Mouse (Mus musculus): Measurements from ENCODE around the gene Eya3.
"Not testable (repeated sequence)": the region's sequence is repeated elsewhere in the genome, so short reads cannot be mapped to it uniquely, and the experiment has no call there.

Gene Eya3

DNA sequence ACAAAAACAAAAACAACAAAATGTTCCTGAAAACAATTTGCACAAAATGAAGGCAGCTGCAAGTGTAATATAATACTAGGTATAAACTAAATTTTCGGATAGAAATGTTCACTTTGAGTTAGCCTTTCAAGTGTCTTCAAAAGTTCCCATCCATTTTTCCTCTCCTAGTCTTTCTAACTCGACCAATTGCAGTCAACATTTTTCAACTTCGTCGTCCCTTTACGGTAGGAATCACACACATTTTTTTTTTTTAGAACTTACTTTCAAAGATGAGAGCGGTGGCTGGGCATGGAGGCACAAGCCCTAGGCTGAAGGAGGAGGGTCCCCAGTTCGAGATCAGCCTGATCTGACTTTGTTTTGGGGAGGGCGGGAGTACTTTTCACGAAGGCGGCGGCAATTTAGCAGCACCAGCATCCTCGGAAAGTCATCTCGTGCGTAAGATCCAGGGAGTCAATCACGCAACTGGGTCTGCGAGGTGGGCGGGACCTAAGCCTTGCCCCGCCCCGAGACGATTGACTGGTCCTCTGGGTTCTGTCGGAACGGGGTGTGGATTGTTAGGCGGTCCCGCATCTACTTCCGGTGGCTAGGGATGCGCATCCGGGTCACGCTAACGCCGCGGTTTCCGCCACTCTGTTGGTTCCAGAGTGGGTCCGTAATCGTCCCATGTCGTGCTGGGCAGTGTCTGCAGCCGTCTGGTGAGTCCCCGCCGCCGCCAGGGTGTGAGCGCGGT, at the start of gene Eya3:
Gene Eya3 (plus strand): TSS at position 527 of the 730 bp plus-strand sequence.
- peak; percentile 93 for DNase-seq (ENCODE audit: low read depth)

GRCm38 (mm10) chr4:132590642-132591041, 48.1 kb upstream of the Eya3 start:
- DNase-seq (ENCODE audit: low read depth) = no peak

DNA sequence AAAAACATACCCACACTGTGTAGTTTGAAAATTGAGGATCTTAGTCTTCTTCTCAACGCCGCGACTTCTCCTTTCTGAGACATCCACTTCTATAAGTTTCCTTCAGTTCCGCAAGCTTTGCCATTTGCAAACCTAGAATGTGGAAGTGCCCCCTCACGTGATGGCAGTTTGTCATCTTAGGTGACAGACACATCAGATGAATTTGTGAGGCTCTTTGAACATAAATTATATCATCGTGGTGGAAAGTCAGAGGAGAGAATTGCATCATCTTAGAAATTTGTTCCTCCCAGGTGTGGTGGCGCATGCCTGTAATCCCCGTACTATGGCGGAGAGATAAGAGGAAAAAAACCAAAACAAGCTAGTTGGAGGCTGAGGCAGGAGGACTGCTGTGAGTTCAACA, 45.8 kb upstream of the Eya3 start:
- DNase-seq (ENCODE audit: low read depth) = no peak

DNA sequence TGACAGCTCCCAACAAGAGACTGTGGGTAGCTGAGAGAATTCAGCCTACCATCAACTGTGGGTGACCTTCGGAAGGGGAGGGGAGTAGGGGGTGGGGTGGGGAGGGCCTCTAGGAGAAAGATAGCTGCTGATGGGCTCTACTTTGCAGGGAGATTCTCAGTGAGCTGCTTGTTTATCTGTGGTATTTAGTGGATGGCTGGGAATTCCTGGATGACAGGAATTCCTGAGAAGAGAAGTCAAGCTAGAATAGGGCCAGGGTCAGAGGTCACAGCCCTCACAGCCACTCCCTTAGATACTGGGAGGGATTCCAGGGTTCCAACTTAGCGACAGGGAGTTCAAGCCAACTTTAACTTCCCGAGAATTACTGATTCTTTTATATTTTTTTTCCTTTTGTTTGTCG, 44.6 kb upstream of the Eya3 start:
- DNase-seq (ENCODE audit: low read depth) = no peak

- no peak for DNase-seq (ENCODE audit: low read depth)
Measured at GRCm38 (mm10) chr4:132598861-132599260, 39.9 kb upstream of the Eya3 start.

- no peak for DNase-seq (ENCODE audit: low read depth)
Measured at GRCm38 (mm10) chr4:132599764-132600163, 39.0 kb upstream of the Eya3 start.

GRCm38 (mm10) chr4:132600465-132600864, 38.3 kb upstream of the Eya3 start:
- DNase-seq (ENCODE audit: low read depth) = no peak

GRCm38 (mm10) chr4:132601242-132601641, 37.5 kb upstream of the Eya3 start:
- not testable (repeated sequence) for DNase-seq (ENCODE audit: low read depth)

DNA sequence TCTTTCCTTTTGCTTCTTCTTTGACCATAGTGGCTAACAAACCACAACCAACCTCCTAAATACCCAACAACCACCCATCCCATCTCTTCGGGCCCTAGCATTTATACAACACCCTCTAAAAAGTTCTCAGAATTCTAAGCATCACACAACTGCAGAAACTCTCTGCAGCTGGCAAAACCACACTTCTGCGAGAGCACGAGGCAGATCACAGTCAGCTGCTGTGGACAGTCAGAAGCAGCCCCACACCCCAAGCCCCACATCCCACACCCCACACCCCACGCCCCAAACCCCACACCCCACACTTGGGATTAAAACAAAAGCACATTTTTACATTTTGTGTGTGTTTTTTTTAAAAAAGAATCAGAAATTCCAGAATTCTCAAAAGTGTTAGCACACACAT, 35.3 kb upstream of the Eya3 start:
- no peak for DNase-seq (ENCODE audit: low read depth)

- no peak for DNase-seq (ENCODE audit: low read depth)
Measured at GRCm38 (mm10) chr4:132605816-132606215, 33.0 kb upstream of the Eya3 start.

GRCm38 (mm10) chr4:132608147-132608546, 30.6 kb upstream of the Eya3 start:
- DNase-seq (ENCODE audit: low read depth) = no peak

- no peak for DNase-seq (ENCODE audit: low read depth)
Measured at GRCm38 (mm10) chr4:132610301-132610984, 28.3 kb upstream of the Eya3 start.

DNA sequence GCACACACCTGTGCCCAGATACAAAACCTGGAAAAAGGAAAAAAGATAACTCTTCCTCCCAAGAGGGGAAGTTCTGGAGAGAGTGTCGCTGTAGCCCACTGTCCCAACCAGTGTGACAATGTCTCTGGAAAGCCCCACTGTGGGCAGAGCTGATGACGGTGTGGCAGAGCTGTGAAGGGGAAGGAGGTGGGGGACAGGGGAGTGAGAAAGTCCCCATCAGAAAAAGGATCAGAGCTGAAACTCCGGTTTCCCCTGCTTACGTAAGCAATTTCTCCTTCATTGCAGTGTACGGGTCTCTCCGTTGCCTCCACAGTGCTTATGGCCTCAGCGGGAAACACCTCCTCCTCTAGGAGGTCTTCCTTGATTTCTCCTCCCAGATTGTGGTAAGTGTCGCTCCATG, 27.5 kb upstream of the Eya3 start:
- no peak for DNase-seq (ENCODE audit: low read depth)

DNA sequence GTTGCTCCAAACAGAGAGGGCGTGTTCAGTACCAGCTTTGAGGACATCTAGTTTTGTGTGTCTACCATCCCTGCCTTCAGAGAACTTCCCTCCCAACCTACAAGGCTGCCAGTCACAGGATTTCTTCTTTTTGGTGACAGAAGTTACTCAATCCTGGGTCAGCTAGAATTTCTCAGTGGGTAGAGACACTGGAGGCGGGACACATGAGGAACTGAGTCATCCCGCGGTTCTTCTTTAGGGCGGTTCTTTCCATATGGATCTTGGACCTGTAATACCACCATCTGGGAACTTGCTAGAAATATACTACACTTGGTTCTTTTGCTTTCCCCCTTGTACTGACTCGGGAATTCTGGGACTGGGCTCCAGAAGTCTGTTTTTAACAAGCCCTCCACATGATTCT, 20.9 kb upstream of the Eya3 start:
- DNase-seq (ENCODE audit: low read depth) = no peak

DNA sequence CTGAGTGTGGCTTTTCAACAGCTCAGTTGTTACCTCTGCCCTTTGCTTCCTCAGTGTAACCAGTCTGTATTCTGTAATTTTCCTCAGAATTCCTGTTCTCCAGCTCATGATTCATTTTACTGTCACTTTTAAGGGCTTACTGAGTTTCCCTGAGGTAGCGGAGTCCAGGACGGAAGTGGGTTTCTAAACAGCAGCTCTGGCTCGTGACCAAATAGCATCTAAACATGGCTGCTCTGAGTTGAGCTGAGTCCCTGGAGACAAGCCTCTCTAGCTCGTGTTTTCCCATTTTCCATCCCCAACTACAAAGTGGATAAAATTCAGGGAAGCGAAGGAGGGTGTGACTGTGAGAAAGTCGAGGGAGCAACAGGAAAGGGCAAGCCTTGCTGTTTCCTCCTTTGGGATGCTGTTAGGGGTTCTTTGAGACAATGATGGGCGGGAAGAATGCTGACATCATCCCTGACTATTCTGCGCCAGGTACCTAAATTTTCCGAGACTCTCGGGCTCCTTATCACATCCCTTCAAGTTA, 19.9 kb upstream of the Eya3 start:
- DNase-seq (ENCODE audit: low read depth) = no peak

- no peak for DNase-seq (ENCODE audit: low read depth)
Measured at GRCm38 (mm10) chr4:132620134-132620533, 18.7 kb upstream of the Eya3 start.

DNA sequence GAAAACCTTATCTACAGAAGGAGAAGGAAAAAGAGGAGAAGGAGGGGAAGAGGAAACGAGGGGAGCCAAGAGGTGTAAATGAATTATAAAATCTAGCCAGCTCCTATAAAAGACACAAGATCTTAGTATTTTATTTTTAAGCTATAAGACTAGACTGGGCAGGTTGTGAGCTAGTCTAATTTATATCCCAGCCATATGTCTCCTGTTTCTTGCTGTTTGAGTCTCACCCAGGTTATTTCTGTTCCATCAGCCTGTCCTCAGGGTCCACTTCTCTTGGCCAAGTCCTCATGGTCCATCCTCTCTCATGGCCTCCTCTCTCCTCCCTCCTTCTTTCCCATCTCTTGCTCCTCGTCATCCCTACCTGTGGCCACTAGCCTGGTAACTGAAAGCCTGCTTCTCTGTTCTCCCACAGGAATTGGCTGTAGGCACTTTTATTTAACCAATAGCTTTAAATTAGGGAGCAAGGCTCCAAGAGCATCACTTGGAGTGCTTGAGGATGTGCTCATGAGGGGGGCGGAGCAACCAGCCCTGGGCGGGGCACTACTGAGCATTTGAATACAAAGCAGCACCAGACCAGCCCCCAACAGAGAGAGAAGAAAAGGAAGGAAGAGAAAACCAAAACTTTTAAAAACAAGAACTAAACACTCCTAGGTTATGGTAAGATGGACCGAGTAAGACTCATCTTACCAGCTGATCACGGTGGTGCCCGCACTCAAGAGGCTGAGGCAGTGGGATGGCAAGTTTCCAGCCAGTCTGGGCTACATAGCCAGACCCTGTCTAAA, 17.3 kb upstream of the Eya3 start:
- no peak for DNase-seq (ENCODE audit: low read depth)

DNA sequence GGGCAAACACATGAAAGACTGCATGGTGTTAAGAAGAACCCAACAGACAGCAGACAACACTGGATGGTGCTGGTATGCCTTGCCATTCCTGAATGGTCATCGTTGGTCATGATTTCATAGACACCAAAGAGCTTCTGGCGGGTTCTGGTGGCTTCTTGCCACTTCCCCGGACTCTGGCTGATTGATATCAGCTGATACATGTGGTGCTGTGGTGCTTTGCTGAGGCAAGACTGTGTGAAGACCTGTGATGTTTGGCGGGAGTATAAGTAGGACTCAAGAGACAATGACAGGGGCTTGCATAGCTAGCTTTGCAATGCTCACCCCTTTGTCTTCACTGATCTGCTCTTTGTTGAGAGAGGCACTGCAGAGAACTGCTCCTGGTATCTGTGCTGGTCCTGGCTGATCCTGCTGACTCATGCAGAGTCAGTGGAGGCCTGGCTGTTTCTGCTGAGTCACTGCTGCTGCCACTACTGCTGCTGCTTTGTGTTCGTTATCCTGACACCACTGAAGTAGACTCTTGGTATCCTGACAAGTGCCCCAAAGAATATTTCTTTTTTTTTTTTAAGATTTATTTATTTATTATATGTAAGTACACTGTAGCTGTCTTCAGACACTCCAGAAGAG, 14.6 kb upstream of the Eya3 start:
- peak; percentile 24 for DNase-seq (ENCODE audit: low read depth)

GRCm38 (mm10) chr4:132628830-132629229, 10.0 kb upstream of the Eya3 start:
- no peak for DNase-seq (ENCODE audit: low read depth)

DNA sequence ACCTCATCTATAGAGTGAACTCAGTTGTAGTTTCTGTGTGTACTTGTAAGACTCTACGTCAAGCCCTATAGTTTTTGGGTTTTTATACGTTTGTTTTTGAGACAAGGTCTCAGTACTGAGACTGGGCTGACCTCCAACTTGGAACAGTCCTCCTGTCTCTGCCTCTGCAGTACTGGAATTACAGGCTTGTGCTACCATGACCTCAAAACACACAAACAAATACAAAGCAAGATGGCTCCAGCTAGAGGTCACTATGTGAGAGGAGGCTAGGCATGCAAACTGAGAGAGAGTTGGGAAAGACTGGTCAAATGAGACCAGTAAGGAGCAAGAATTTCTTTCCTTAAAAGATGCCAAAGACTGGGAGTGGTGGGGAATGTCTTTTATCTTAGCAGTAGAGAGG, 2.8 kb upstream of the Eya3 start:
- no peak for DNase-seq (ENCODE audit: low read depth)

- DNase-seq (ENCODE audit: low read depth) = no peak
Measured at GRCm38 (mm10) chr4:132636554-132636953, 2.2 kb upstream of the Eya3 start.

GRCm38 (mm10) chr4:132639191-132639713, 465 bp downstream of the Eya3 start:
- DNase-seq (ENCODE audit: low read depth) = no peak

All from fibroblast of lung, adult 2 months (primary cell).